Mouse (Mus musculus) ES-Bruce4 (cell line): ENCODE data around the gene Clta.

Source experiments
- CTCF ChIP-seq: IDR thresholded peaks from one replicate; pipeline ENCODE4 v1.8.1; 2011; ENCODE audit warnings: low read depth, low read length
- EP300 ChIP-seq: IDR thresholded peaks from 2 replicates; pipeline ENCODE4 v1.6.1; 2011; ENCODE audit warnings: low read depth, low read length; ENCODE audit not compliant: insufficient read depth

DNA sequence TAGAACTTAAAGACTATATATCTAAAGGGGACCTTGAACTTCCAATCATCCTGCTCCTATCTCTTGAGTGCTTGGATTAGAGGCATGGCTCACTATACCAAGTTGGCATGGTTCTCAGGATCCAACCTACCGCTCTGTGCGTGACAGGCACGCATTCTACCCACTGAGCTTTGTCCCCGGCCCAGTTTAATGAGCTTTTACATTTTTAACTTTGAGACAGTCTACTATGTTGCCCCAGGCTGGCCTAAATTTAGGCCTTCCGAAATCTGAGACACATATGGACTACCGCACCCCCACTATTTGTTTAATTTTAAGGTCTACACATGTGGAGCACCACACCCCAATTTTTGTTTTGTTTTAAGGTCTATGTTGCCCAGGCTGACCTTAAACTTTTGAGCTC is 23.4 kb upstream of the Clta start:
- TF ChIP-seq CTCF: no peak
- TF ChIP-seq EP300: no peak
